Mouse (Mus musculus) stomach, embryonic 14.5 days (tissue): ENCODE data around the gene Slc17a4. TPM values are rescaled to one million over a fixed set of nuclear protein-coding genes. Genes with fewer than 3 reads are reported as not detected.

ENCODE experiments used
- ATAC-seq: fragments of 200-750 bp; cut with Nextera tagmentation; 2 replicates; pipeline ENCODE4 v1.8.0; 2017; ENCODE audit warnings: low read depth, moderate TSS enrichment; ENCODE audit not compliant: insufficient number of reproducible peaks, insufficient read depth, low FRiP score
- H3K27ac ChIP-seq: fragments of 300-500 bp; sonication (generic); 2 replicates; pipeline ENCODE4 v1.5.1; 2014; ENCODE audit warnings: mild to moderate bottlenecking, low read length, moderate library complexity, mixed read lengths
- H3K27me3 ChIP-seq: fragments of 300-500 bp; sonication (generic); 2 replicates; pipeline ENCODE4 v1.6.1; 2014; ENCODE audit warnings: low read length, control low read depth, mixed read lengths; ENCODE audit not compliant: control insufficient read depth, insufficient read depth
- H3K36me3 ChIP-seq: fragments of 300-500 bp; sonication (generic); 2 replicates; pipeline ENCODE4 v1.6.1; 2014; ENCODE audit warnings: mild to moderate bottlenecking, control low read depth, low read length, moderate library complexity, mixed read lengths; ENCODE audit not compliant: control insufficient read depth, insufficient read depth
- H3K4me1 ChIP-seq: fragments of 300-500 bp; sonication (generic); 2 replicates; pipeline ENCODE4 v1.6.1; 2014; ENCODE audit warnings: low read length, control low read depth, mixed read lengths; ENCODE audit not compliant: control insufficient read depth, insufficient read depth
- H3K4me2 ChIP-seq: fragments of 300-500 bp; sonication (generic); replicated peaks from 2 replicates; pipeline ENCODE4 v1.6.1; 2014; ENCODE audit warnings: low read depth, low read length, control low read depth
- H3K4me3 ChIP-seq: fragments of 300-500 bp; sonication (generic); 2 replicates; pipeline ENCODE4 v1.5.1; 2014; ENCODE audit warnings: low read depth, low read length, control low read depth
- H3K9ac ChIP-seq: fragments of 300-500 bp; sonication (generic); replicated peaks from 2 replicates; pipeline ENCODE4 v1.6.1; 2014; ENCODE audit warnings: low read depth, mild to moderate bottlenecking, control low read depth, low read length, moderate library complexity, mixed read lengths
- H3K9me3 ChIP-seq: fragments of 300-500 bp; sonication (generic); 2 replicates; pipeline ENCODE4 v1.6.1; 2016; ENCODE audit warnings: low read depth, low read length, control low read depth; ENCODE audit not compliant: control insufficient read depth
- WGBS: fragments of 180-500 bp; shearing (Covaris S2); extraction: QIAGEN DNeasy Blood & Tissue Kit; methylation state at CpG from one replicate; pipeline ENCODE4 v1.1.7; 2014; 5-methylcytosine and 5-hydroxymethylcytosine counted together
- polyA plus RNA-seq: library from polyadenylated mRNA; unstranded; fragments of >200 nt; fragmentation: Nextera tagmentation; extraction: Ambion mirVana; gene quantifications from 2 replicates; pipeline ENCODE4 v1.2.1, GENCODE M21; 2014

Gene Slc17a4
- polyA plus RNA-seq, 1 experiment from 2014 or later, result 0.85 TPM

GRCm38 (mm10) chr13:23887026-23887725, 27.6 kb downstream of the Slc17a4 start:
- Histone ChIP-seq H3K27ac (no peak overlapping the region), H3K36me3 (no peaks in the 10 kb centered on the region), H3K4me1 (no peaks in the 10 kb centered on the region), H3K27me3 (no peaks in the 10 kb centered on the region), H3K9ac (no peak overlapping the region), H3K4me2 (no peak overlapping the region), H3K4me3 (no peak overlapping the region), H3K9me3 (no peaks in the 10 kb centered on the region)
- ATAC-seq, result no peak
- 78% methylated on average over 3 of the region's 3 CpGs for WGBS

DNA sequence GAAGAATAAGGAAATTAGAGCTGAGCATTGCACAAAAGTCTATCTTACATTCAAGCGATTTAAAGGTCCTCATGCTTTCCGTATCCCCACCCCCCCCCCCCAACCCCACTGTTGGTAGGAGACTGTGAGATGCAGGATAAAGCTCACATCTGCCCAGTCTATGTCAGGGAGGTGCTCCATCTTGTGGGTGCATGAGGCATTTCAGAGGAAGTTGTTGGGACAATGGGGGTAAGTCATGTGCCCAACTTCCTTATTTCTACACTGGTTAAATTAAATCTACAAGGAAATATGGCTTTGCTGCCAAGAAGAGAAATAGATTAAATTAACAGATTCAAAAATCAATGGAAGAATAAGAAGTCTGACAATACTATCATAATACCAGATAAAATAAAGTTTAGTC, 29.3 kb downstream of the Slc17a4 start:
- H3K4me1 ChIP-seq, result no peaks in the 10 kb centered on the region
- no peaks in the 10 kb centered on the region for H3K9me3 ChIP-seq
- ATAC-seq, result no peak
- no peak overlapping the region for H3K4me2 ChIP-seq
- no peaks in the 10 kb centered on the region for H3K36me3 ChIP-seq
- WGBS, result 44% methylated on average over 2 of the region's 2 CpGs
- H3K4me3 ChIP-seq, result no peak overlapping the region
- H3K9ac ChIP-seq, result no peak overlapping the region
- H3K27me3 ChIP-seq, result no peaks in the 10 kb centered on the region
- no peak overlapping the region for H3K27ac ChIP-seq

DNA sequence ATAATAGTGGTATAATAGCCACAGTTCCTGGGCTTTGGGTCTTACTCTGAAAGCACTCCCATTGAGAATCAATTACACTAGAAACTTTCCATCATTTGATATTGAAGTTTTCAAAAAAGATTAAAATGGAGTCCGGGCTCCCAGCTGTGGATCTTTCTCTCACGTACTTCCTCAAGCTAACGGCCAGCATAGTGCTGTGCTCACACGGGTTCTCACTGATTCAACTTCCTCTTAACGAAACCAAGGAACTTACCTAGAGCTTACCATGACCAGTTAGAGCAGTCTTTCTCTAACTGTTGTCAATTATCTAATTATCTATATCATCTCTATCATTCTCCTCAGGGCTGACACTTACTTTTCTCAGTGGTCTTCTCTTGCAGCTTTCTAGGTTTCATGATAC, 35.2 kb downstream of the Slc17a4 start:
- H3K27ac ChIP-seq, result no peak overlapping the region
- no peak overlapping the region for H3K4me3 ChIP-seq
- no peak overlapping the region for H3K4me2 ChIP-seq
- H3K27me3 ChIP-seq, result no peaks in the 10 kb centered on the region
- WGBS, result 83% methylated on average over 5 of the region's 5 CpGs
- no peaks in the 10 kb centered on the region for H3K9me3 ChIP-seq
- no peaks in the 10 kb centered on the region for H3K4me1 ChIP-seq
- no peak overlapping the region for H3K9ac ChIP-seq
- H3K36me3 ChIP-seq, result no peaks in the 10 kb centered on the region
- no peak for ATAC-seq

DNA sequence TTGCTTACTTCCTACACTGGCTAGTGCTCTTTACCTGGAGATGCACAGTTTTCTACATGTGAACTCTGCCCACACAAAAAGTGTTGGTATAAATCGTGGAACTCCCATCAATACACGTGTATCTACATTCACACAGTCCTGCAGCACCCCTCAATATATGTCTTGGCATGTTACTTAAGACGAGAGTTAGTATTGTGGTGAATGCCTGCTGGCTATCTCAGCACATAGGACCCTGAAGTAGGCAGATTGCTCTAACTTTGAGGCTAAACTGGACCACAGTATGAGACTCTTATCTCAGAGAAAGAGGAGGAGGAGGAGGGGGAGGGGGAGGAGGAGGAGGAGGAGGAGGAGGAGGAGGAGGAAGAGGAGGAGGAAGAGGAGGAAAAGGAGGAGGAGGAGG, 35.7 kb downstream of the Slc17a4 start:
- Histone ChIP-seq H3K4me1 (no peaks in the 10 kb centered on the region), H3K4me3 (no peak overlapping the region), H3K27ac (no peak overlapping the region), H3K9ac (no peak overlapping the region), H3K9me3 (no peaks in the 10 kb centered on the region), H3K27me3 (no peaks in the 10 kb centered on the region), H3K36me3 (no peaks in the 10 kb centered on the region), H3K4me2 (no peak overlapping the region)
- 78% methylated on average over 3 of the region's 3 CpGs for WGBS
- ATAC-seq, result no peak

GRCm38 (mm10) chr13:23873141-23873540, 41.7 kb downstream of the Slc17a4 start:
- WGBS, result 63% methylated on average over 5 of the region's 5 CpGs
- no peak for ATAC-seq
- no peaks in the 10 kb centered on the region for H3K4me1 ChIP-seq

GRCm38 (mm10) chr13:23869996-23870395, 44.8 kb downstream of the Slc17a4 start:
- no peak overlapping the region for H3K4me3 ChIP-seq

More at GRCm38 (mm10) chr13:23873141-23873540, 41.7 kb downstream of the Slc17a4 start:
- Histone ChIP-seq H3K9me3 (no peaks in the 10 kb centered on the region), H3K27ac (no peak overlapping the region), H3K27me3 (no peaks in the 10 kb centered on the region), H3K4me2 (no peak overlapping the region), H3K4me3 (no peak overlapping the region), H3K36me3 (no peaks in the 10 kb centered on the region), H3K9ac (no peak overlapping the region)

GRCm38 (mm10) chr13:23868790-23869533, 45.8 kb downstream of the Slc17a4 start:
- WGBS, result 88% methylated on average over 8 of the region's 8 CpGs
- Histone ChIP-seq H3K4me3 (no peak overlapping the region), H3K4me2 (no peak overlapping the region), H3K36me3 (no peaks in the 10 kb centered on the region), H3K9me3 (no peaks in the 10 kb centered on the region), H3K27ac (no peak overlapping the region), H3K27me3 (no peaks in the 10 kb centered on the region), H3K9ac (no peak overlapping the region), H3K4me1 (peaks cover 4% of the 10 kb centered on the region; the same call in 1 of the 2 replicates)
- ATAC-seq, result no peak

More at GRCm38 (mm10) chr13:23869996-23870395, 44.8 kb downstream of the Slc17a4 start:
- Histone ChIP-seq H3K27me3 (no peaks in the 10 kb centered on the region), H3K4me1 (peaks cover 4% of the 10 kb centered on the region; the same call in 1 of the 2 replicates), H3K9me3 (no peaks in the 10 kb centered on the region), H3K36me3 (no peaks in the 10 kb centered on the region), H3K9ac (no peak overlapping the region), H3K27ac (no peak overlapping the region), H3K4me2 (no peak overlapping the region)
- no peak for ATAC-seq
- 69% methylated on average over 3 of the region's 3 CpGs for WGBS

- Histone ChIP-seq H3K9me3 (no peaks in the 10 kb centered on the region), H3K36me3 (no peaks in the 10 kb centered on the region), H3K27me3 (no peaks in the 10 kb centered on the region), H3K27ac (no peak within 1 kb of the TSS), H3K4me2 (no peak within 1 kb of the TSS), H3K4me3 (no peak within 1 kb of the TSS), H3K9ac (no peak within 1 kb of the TSS), H3K4me1 (peaks cover 4% of the 10 kb centered on the region; the same call in 1 of the 2 replicates)
- 89% methylated on average over 7 of the region's 7 CpGs for WGBS
- no peak for ATAC-seq
Observed at GRCm38 (mm10) chr13:23867405-23867804, 47.4 kb downstream of the Slc17a4 start, which contains the start of gene Slc17a1. Gene Slc17a1, plus strand, starts transcription at chr13:23867750.
